Mouse (Mus musculus): ENCODE results near the gene Abr. TPM values are rescaled to one million over a fixed set of nuclear protein-coding genes. Genes with fewer than 3 reads are reported as not detected.

Abr gene
- polyA plus RNA-seq, 1 experiment from 2014 or later, result 136 TPM

DNA sequence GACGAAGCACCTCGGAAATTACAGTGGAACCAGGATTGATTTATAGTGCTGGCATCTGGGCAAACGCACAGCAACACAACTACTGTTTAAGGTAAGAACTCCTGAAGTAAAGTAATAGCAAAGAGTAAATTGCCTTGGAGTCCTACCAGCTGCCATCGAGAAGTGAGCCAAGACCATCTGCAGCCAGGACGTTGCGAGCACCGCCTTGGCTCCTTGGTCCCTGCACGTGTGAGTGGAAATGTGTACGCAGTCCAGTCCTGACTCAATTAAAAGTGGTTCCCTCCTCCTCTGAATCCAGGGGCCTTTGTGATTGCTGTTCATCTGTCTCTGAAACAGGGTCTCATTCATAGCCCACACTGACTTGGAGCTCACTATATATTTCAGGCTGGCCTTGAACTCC lies 130.3 kb downstream of the Abr start:
- Histone ChIP-seq H3K27me3 (ENCODE audit: control insufficient read depth, insufficient read depth, low read length) (no peaks in the 10 kb centered on the region), H3K4me3 (replicated peaks; ENCODE audit: low read depth, low read length) (no peak overlapping the region), H3K36me3 (ENCODE audit: control insufficient read depth, insufficient read depth, low read length) (no peaks in the 10 kb centered on the region), H3K9me3 (ENCODE audit: control insufficient read depth, low read length) (no peaks in the 10 kb centered on the region), H3K4me1 (ENCODE audit: control insufficient read depth, insufficient read depth, low read length) (peaks cover 52% of the 10 kb centered on the region), H3K9ac (replicated peaks; ENCODE audit: low read length) (no peak overlapping the region), H3K4me2 (ENCODE audit: low read length) (peak overlapping the region; percentile 6; the same call in 1 of the 2 replicates), H3K27ac (replicated peaks; ENCODE audit: low read depth, low read length) (no peak overlapping the region)
- DNase-seq, result no peak
- WGBS, result 87% methylated on average over 9 of the region's 9 CpGs
- no peak for ATAC-seq (ENCODE audit: low FRiP score, low TSS enrichment)

- H3K9ac ChIP-seq (replicated peaks; ENCODE audit: low read length), result no peak overlapping the region
- H3K27ac ChIP-seq (replicated peaks; ENCODE audit: low read depth, low read length), result no peak overlapping the region
- no peak overlapping the region for H3K4me3 ChIP-seq (replicated peaks; ENCODE audit: low read depth, low read length)
- ATAC-seq (ENCODE audit: low FRiP score, low TSS enrichment) (no peak), DNase-seq (no peak)
- H3K36me3 ChIP-seq (ENCODE audit: control insufficient read depth, insufficient read depth, low read length), result peaks cover 5% of the 10 kb centered on the region; the same call in 1 of the 2 replicates
- H3K27me3 ChIP-seq (ENCODE audit: control insufficient read depth, insufficient read depth, low read length), result no peaks in the 10 kb centered on the region
- H3K9me3 ChIP-seq (ENCODE audit: control insufficient read depth, low read length), result no peaks in the 10 kb centered on the region
- WGBS, result 88% methylated on average over 6 of the region's 6 CpGs
- H3K4me1 ChIP-seq (ENCODE audit: control insufficient read depth, insufficient read depth, low read length), result peaks cover 51% of the 10 kb centered on the region
- no peak overlapping the region for H3K4me2 ChIP-seq (ENCODE audit: low read length)
These were observed 132.7 kb downstream of the Abr start for GRCm38 (mm10) chr11:76489407-76489806.

DNA sequence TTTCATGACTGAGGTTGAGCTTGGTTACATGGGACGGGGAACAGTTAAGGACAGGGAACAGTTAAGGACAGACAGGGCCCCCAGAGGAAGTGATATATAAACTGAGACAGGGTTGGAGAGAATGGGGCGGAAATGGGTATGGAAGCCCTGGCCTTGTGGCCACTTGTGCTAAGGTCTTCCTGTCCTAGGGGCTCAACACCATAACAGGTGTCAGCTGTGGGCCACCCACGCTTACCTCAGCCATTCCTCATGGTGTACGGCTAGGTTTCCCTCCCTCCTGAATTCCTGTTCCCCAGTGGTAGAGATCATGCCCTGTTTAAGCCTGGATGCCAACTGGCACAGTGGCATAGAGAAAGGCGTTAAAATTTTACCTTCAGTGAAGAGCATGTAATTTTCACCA lies 135.1 kb downstream of the Abr start:
- Histone ChIP-seq H3K36me3 (ENCODE audit: control insufficient read depth, insufficient read depth, low read length) (peaks cover 5% of the 10 kb centered on the region; the same call in 1 of the 2 replicates), H3K27ac (replicated peaks; ENCODE audit: low read depth, low read length) (no peak overlapping the region), H3K4me1 (ENCODE audit: control insufficient read depth, insufficient read depth, low read length) (peaks cover 34% of the 10 kb centered on the region), H3K9me3 (ENCODE audit: control insufficient read depth, low read length) (no peaks in the 10 kb centered on the region), H3K27me3 (ENCODE audit: control insufficient read depth, insufficient read depth, low read length) (no peaks in the 10 kb centered on the region), H3K4me3 (replicated peaks; ENCODE audit: low read depth, low read length) (no peak overlapping the region), H3K4me2 (ENCODE audit: low read length) (no peak overlapping the region), H3K9ac (replicated peaks; ENCODE audit: low read length) (no peak overlapping the region)
- no peak for DNase-seq
- no peak for ATAC-seq (ENCODE audit: low FRiP score, low TSS enrichment)
- WGBS, result 87% methylated on average over 5 of the region's 5 CpGs

DNA sequence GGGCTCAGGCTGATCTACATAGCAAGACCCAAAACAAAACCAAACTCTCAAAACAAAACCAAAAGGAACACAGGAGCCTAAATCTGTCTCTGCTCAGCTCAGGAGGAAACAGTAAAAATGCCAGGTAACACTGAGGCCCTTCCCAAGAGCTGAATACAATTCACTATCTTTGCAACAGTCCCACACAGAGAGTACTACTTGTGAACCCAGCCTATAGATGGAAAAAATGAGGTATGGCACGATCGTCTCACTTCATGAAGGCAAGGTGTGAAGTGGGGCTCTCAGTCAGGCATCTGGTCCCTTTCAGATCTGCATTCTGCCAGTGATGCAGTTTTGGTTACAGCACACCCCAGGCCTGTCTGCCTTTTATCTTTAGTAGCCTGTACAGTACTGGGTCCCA lies 138.1 kb downstream of the Abr start:
- no peaks in the 10 kb centered on the region for H3K9me3 ChIP-seq (ENCODE audit: control insufficient read depth, low read length)
- no peak overlapping the region for H3K27ac ChIP-seq (replicated peaks; ENCODE audit: low read depth, low read length)
- H3K36me3 ChIP-seq (ENCODE audit: control insufficient read depth, insufficient read depth, low read length), result peaks cover 14% of the 10 kb centered on the region; the same call in 1 of the 2 replicates
- H3K4me2 ChIP-seq (ENCODE audit: low read length), result no peak overlapping the region
- no peak overlapping the region for H3K4me3 ChIP-seq (replicated peaks; ENCODE audit: low read depth, low read length)
- no peak overlapping the region for H3K9ac ChIP-seq (replicated peaks; ENCODE audit: low read length)
- ATAC-seq (ENCODE audit: low FRiP score, low TSS enrichment) (no peak), DNase-seq (no peak)
- peaks cover 14% of the 10 kb centered on the region; the same call in 1 of the 2 replicates for H3K4me1 ChIP-seq (ENCODE audit: control insufficient read depth, insufficient read depth, low read length)
- 91% methylated on average over 2 of the region's 2 CpGs for WGBS
- H3K27me3 ChIP-seq (ENCODE audit: control insufficient read depth, insufficient read depth, low read length), result no peaks in the 10 kb centered on the region

DNA sequence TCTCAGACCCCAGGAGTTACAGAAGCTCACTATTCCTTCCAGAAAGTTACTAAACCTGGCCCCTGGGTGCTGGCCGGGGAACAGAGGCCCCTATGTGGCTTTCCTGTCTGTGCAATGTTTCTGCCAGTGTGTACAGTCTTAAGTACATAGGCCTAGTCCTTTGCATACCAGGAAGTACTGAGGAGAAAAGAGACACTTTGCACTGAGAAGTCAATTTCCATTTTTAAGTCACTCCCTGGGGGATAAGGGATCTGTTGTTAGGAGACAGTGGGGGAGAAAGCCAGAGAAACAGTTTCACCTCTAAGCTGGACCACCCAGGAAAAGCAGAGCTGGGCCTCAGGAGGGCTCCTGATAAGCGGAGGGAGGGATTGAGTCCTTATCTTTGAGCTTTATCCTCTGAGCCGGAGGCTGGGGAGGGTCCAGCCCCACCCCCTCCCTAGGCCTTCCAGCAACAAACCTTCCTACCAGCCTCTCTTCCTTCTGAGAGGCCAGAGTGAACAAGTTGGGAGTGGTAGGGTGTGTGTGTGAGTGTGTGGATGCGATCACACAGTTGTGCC lies 138.9 kb downstream of the Abr start:
- H3K4me3 ChIP-seq (replicated peaks; ENCODE audit: low read depth, low read length), result no peak overlapping the region
- no peak overlapping the region; the same call in 1 of the 2 replicates for H3K27ac ChIP-seq (replicated peaks; ENCODE audit: low read depth, low read length)
- peaks cover 10% of the 10 kb centered on the region; the same call in 1 of the 2 replicates for H3K4me1 ChIP-seq (ENCODE audit: control insufficient read depth, insufficient read depth, low read length)
- H3K27me3 ChIP-seq (ENCODE audit: control insufficient read depth, insufficient read depth, low read length), result no peaks in the 10 kb centered on the region
- no peak overlapping the region for H3K4me2 ChIP-seq (ENCODE audit: low read length)
- no peak overlapping the region; the same call in 1 of the 2 replicates for H3K9ac ChIP-seq (replicated peaks; ENCODE audit: low read length)
- H3K9me3 ChIP-seq (ENCODE audit: control insufficient read depth, low read length), result no peaks in the 10 kb centered on the region
- ATAC-seq (ENCODE audit: low FRiP score, low TSS enrichment) (no peak), DNase-seq (no peak)
- WGBS, result 13% methylated on average over 4 of the region's 4 CpGs
- peaks cover 22% of the 10 kb centered on the region for H3K36me3 ChIP-seq (ENCODE audit: control insufficient read depth, insufficient read depth, low read length)

DNA sequence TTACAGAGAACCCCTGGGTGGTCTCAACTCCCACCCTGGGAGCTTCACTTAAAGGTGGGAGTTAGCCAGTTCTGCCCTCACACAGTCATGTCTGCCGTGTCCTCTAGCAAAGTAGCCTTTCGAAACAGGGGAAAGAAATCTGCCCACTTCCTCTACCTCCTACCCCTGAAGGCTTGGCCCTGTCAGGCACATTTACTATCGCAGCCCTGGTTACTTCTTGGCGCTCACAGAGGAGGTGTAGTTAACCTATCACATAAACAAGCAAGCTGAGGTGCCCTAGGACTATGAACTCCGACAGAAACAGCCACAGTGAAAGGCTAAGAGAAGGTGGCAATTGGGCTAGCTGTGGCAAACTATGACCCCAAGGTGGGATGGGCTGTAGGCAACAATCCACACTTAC lies 139.4 kb downstream of the Abr start:
- no peak overlapping the region for H3K4me3 ChIP-seq (replicated peaks; ENCODE audit: low read depth, low read length)
- peaks cover 26% of the 10 kb centered on the region for H3K36me3 ChIP-seq (ENCODE audit: control insufficient read depth, insufficient read depth, low read length)
- ATAC-seq (ENCODE audit: low FRiP score, low TSS enrichment), result no peak
- WGBS, result 43% methylated on average over 5 of the region's 5 CpGs
- H3K27me3 ChIP-seq (ENCODE audit: control insufficient read depth, insufficient read depth, low read length), result no peaks in the 10 kb centered on the region
- no peak for DNase-seq
- H3K4me2 ChIP-seq (ENCODE audit: low read length), result no peak overlapping the region
- H3K4me1 ChIP-seq (ENCODE audit: control insufficient read depth, insufficient read depth, low read length), result peaks cover 11% of the 10 kb centered on the region; the same call in 1 of the 2 replicates
- no peaks in the 10 kb centered on the region for H3K9me3 ChIP-seq (ENCODE audit: control insufficient read depth, low read length)
- H3K9ac ChIP-seq (replicated peaks; ENCODE audit: low read length), result no peak overlapping the region
- no peak overlapping the region for H3K27ac ChIP-seq (replicated peaks; ENCODE audit: low read depth, low read length)

DNA sequence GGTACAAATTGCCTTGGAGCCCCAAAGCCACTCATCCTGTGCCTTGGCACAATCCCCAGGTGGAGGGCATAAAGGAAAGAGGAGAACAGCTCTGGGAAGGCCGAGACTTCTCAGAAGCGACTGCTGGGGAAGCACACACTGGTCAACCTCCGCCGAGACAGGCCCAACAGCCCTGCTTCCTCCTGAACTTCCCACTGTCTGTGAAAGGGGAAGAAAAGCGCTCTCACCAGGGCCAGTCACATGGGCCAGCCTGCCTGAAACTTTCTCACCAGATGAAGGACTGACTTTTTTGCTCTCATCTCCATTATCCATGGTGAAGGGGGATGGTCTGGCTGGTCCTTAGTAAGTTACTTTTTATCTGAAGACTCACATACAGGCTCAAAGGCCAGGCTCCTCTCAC lies 139.9 kb downstream of the Abr start:
- H3K9ac ChIP-seq (replicated peaks; ENCODE audit: low read length), result no peak overlapping the region
- no peak overlapping the region for H3K27ac ChIP-seq (replicated peaks; ENCODE audit: low read depth, low read length)
- H3K36me3 ChIP-seq (ENCODE audit: control insufficient read depth, insufficient read depth, low read length), result peaks cover 28% of the 10 kb centered on the region
- ATAC-seq (ENCODE audit: low FRiP score, low TSS enrichment), result no peak
- DNase-seq, result no peak
- WGBS, result 70% methylated on average over 5 of the region's 5 CpGs
- no peaks in the 10 kb centered on the region for H3K9me3 ChIP-seq (ENCODE audit: control insufficient read depth, low read length)
- H3K4me3 ChIP-seq (replicated peaks; ENCODE audit: low read depth, low read length), result no peak overlapping the region
- H3K27me3 ChIP-seq (ENCODE audit: control insufficient read depth, insufficient read depth, low read length), result no peaks in the 10 kb centered on the region
- no peak overlapping the region for H3K4me2 ChIP-seq (ENCODE audit: low read length)
- H3K4me1 ChIP-seq (ENCODE audit: control insufficient read depth, insufficient read depth, low read length), result peaks cover 14% of the 10 kb centered on the region; the same call in 1 of the 2 replicates

GRCm38 (mm10) chr11:76479729-76480128 lies 142.4 kb downstream of the Abr start:
- 97% methylated on average over 4 of the region's 4 CpGs for WGBS
- no peak for DNase-seq
- H3K27ac ChIP-seq (replicated peaks; ENCODE audit: low read depth, low read length), result no peak overlapping the region
- H3K9me3 ChIP-seq (ENCODE audit: control insufficient read depth, low read length), result no peaks in the 10 kb centered on the region
- H3K36me3 ChIP-seq (ENCODE audit: control insufficient read depth, insufficient read depth, low read length), result peaks cover 23% of the 10 kb centered on the region
- no peak for ATAC-seq (ENCODE audit: low FRiP score, low TSS enrichment)
- H3K9ac ChIP-seq (replicated peaks; ENCODE audit: low read length), result no peak overlapping the region
- no peak overlapping the region for H3K4me2 ChIP-seq (ENCODE audit: low read length)
- no peaks in the 10 kb centered on the region for H3K27me3 ChIP-seq (ENCODE audit: control insufficient read depth, insufficient read depth, low read length)
- peaks cover 9% of the 10 kb centered on the region; the same call in 1 of the 2 replicates for H3K4me1 ChIP-seq (ENCODE audit: control insufficient read depth, insufficient read depth, low read length)
- no peak overlapping the region for H3K4me3 ChIP-seq (replicated peaks; ENCODE audit: low read depth, low read length)

Data from midbrain, embryonic 14.5 days (tissue).